Mouse (Mus musculus) hindbrain, embryonic 15.5 days (tissue): ENCODE measurements around the gene Plcg1. TPM values are rescaled to one million over a fixed set of nuclear protein-coding genes. Genes with fewer than 3 reads are reported as not detected.

Experiments used
- ATAC-seq: fragments of 200-750 bp; cut with Nextera tagmentation; 2 replicates; pipeline ENCODE4 v1.8.0; 2017; ENCODE audit warnings: low read depth, moderate number of reproducible peaks, moderate TSS enrichment; ENCODE audit not compliant: low FRiP score
- H3K27ac ChIP-seq: fragments of 300-500 bp; sonication (generic); replicated peaks from 2 replicates; pipeline ENCODE4 v1.5.1; 2015; ENCODE audit warnings: mild to moderate bottlenecking, inconsistent platforms
- H3K27me3 ChIP-seq: fragments of 300-500 bp; sonication (generic); 2 replicates; pipeline ENCODE4 v1.6.1; 2015; ENCODE audit warnings: control low read depth, inconsistent platforms
- H3K36me3 ChIP-seq: fragments of 300-500 bp; sonication (generic); 2 replicates; pipeline ENCODE4 v1.6.1; 2015; ENCODE audit warnings: control low read depth, inconsistent platforms
- H3K4me1 ChIP-seq: fragments of 300-500 bp; sonication (generic); replicated peaks from 2 replicates; pipeline ENCODE4 v1.6.1; 2015; ENCODE audit warnings: control low read depth, inconsistent platforms
- H3K4me2 ChIP-seq: fragments of 300-500 bp; sonication (generic); 2 replicates; pipeline ENCODE4 v1.6.1; 2015; ENCODE audit warnings: moderate library complexity, mild to moderate bottlenecking, inconsistent platforms
- H3K4me3 ChIP-seq: fragments of 300-500 bp; sonication (generic); 2 replicates; pipeline ENCODE4 v1.5.1; 2015; ENCODE audit warnings: mild to moderate bottlenecking, inconsistent platforms
- H3K9ac ChIP-seq: fragments of 300-500 bp; sonication (generic); 2 replicates; pipeline ENCODE4 v1.6.1; 2015; ENCODE audit warnings: inconsistent platforms
- H3K9me3 ChIP-seq: fragments of 300-500 bp; sonication (generic); 2 replicates; pipeline ENCODE4 v1.6.1; 2016; ENCODE audit warnings: control low read depth, inconsistent platforms
- WGBS: fragments of 180-500 bp; shearing (Covaris S2); methylation state at CpG from one replicate; pipeline ENCODE4 v1.1.7; 2015; 5-methylcytosine and 5-hydroxymethylcytosine counted together
- polyA plus RNA-seq: library from polyadenylated mRNA; unstranded; fragments of >200 nt; fragmentation: Nextera tagmentation; extraction: Ambion mirVana; gene quantifications from 2 replicates; pipeline ENCODE4 v1.2.1, GENCODE M21; 2015

Gene Plcg1
- polyA plus RNA-seq, 1 experiment from 2014 or later: 56.5 TPM

- H3K4me3 ChIP-seq: no peak overlapping the region
- H3K27me3 ChIP-seq: no peaks in the 10 kb centered on the region
- H3K9me3 ChIP-seq: no peaks in the 10 kb centered on the region
- H3K36me3 ChIP-seq: peaks cover 17% of the 10 kb centered on the region
- no peak overlapping the region for H3K27ac ChIP-seq
- H3K9ac ChIP-seq: no peak overlapping the region
- no peak for ATAC-seq
- WGBS: 82% methylated on average over 2 of the region's 2 CpGs
- no peak overlapping the region for H3K4me2 ChIP-seq
- no peaks in the 10 kb centered on the region for H3K4me1 ChIP-seq
Observed at GRCm38 (mm10) chr2:160778034-160778433, 46.9 kb downstream of the Plcg1 start.

DNA sequence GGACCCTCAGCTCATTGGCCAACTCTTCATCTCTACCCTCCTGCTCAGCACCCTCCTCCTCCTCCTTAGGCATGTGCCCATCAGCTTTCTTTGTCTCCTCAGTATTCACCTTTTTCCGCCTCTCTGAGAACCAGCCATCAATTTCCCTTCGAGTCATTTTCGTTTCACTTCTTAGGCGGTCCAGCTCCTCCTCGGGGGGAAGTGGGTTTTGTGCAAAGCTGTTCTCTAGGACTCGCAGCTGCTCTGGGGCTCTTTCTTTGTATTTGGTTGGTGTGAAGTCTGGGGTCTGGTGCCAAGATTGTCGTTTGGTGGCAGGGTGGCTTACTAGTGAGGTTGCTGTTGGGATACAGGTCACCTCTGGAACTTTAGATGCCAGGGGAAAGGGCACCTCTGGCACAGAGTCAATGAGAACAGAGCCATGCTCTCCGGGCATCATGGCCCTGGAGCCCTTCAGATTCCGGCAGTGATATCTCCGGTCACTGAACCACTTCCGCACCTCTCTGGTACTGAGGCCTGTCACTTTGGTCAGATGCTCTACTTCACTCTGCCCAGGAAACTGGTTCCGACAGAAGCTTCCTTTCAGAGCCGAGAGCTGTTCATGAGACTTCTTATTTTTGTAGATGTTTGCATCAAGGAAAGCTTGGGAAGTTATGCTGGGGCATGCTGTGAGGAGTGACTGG, 49.2 kb downstream of the Plcg1 start:
- no peak for ATAC-seq
- H3K4me3 ChIP-seq: no peak overlapping the region
- no peaks in the 10 kb centered on the region for H3K27me3 ChIP-seq
- no peak overlapping the region for H3K4me2 ChIP-seq
- H3K4me1 ChIP-seq: 0 out of 2 replicates have a peak, but pooled peaks cover under 1% of the 10 kb centered on the region
- H3K9me3 ChIP-seq: no peaks in the 10 kb centered on the region
- H3K36me3 ChIP-seq: peaks cover 17% of the 10 kb centered on the region
- H3K9ac ChIP-seq: no peak overlapping the region
- H3K27ac ChIP-seq: no peak overlapping the region
- WGBS: 82% methylated on average over 13 of the region's 13 CpGs

- ATAC-seq: no peak
- 95% methylated on average over 2 of the region's 2 CpGs for WGBS
- H3K27me3 ChIP-seq: no peaks in the 10 kb centered on the region
- H3K4me1 ChIP-seq: 0 out of 2 replicates have a peak, but pooled peaks cover 6% of the 10 kb centered on the region
- no peak overlapping the region for H3K27ac ChIP-seq
- H3K9ac ChIP-seq: no peak overlapping the region
- H3K9me3 ChIP-seq: no peaks in the 10 kb centered on the region
- no peak overlapping the region for H3K4me3 ChIP-seq
- H3K36me3 ChIP-seq: peaks cover 17% of the 10 kb centered on the region
- H3K4me2 ChIP-seq: no peak overlapping the region
Observed at GRCm38 (mm10) chr2:160780834-160781219, 49.7 kb downstream of the Plcg1 start.

DNA sequence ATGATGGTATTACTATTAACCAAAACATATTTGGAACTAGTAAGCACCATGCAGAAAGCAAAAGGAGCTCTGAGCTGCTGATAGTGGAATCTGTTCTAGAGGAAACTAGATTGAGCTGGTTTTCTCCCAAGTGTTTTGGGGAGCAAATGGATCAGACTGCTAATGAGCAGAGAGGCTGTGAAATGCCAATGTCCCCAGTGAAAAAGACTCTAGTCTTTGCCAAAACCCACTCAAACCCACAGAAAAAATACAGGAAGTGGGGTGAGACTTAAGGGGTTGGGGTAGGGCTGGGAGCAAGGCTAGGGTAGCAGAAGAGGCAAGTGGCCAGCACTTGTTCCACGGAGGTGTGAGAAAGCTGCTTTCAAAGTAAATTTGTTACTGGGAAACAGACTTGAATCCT, 55.2 kb downstream of the Plcg1 start:
- Histone ChIP-seq H3K9me3 (no peaks in the 10 kb centered on the region), H3K4me3 (no peak overlapping the region), H3K9ac (no peak overlapping the region), H3K4me2 (no peak overlapping the region), H3K36me3 (0 out of 2 replicates have a peak, but pooled peaks cover 3% of the 10 kb centered on the region), H3K27me3 (no peaks in the 10 kb centered on the region), H3K4me1 (peaks cover 13% of the 10 kb centered on the region), H3K27ac (peak overlapping the region; percentile 72)
- ATAC-seq: peak; percentile 73; the same call in 1 of the 2 replicates
- WGBS: 76% methylated on average over 1 of the region's 1 CpGs

DNA sequence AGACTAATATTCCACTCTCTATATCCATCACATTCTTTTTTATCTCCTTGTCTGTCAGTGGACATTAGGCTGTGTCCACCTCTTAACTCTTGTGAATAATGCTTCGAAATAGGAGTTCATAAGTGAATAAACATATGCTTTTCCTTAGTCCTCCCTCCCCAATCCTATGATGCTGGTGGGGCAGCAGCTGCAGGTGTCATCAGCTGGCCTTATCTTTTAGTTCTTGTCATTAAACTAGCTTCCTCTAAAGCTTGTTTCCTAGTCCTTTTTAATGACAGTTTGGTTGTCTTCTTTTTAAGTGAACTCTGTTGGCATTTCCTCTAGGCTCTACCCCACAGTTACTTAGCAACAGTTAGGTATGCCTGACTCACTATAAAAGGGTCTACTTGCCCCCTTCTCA, 57.9 kb downstream of the Plcg1 start:
- H3K27ac ChIP-seq: no peak overlapping the region

GRCm38 (mm10) chr2:160789741-160790140, 58.6 kb downstream of the Plcg1 start:
- H3K9ac ChIP-seq: no peak overlapping the region
- no peak overlapping the region for H3K27ac ChIP-seq
- H3K27me3 ChIP-seq: no peaks in the 10 kb centered on the region
- H3K36me3 ChIP-seq: no peaks in the 10 kb centered on the region
- ATAC-seq: no peak
- H3K4me1 ChIP-seq: peaks cover 13% of the 10 kb centered on the region
- H3K4me3 ChIP-seq: no peak overlapping the region
- H3K4me2 ChIP-seq: no peak overlapping the region
- no peaks in the 10 kb centered on the region for H3K9me3 ChIP-seq

More for the DNA sequence above, 57.9 kb downstream of the Plcg1 start:
- Histone ChIP-seq H3K4me2 (no peak overlapping the region), H3K4me3 (no peak overlapping the region), H3K27me3 (no peaks in the 10 kb centered on the region), H3K36me3 (no peaks in the 10 kb centered on the region), H3K9ac (no peak overlapping the region), H3K4me1 (peaks cover 13% of the 10 kb centered on the region), H3K9me3 (no peaks in the 10 kb centered on the region)
- no peak for ATAC-seq
- 94% methylated on average over 1 of the region's 1 CpGs for WGBS

GRCm38 (mm10) chr2:160793117-160793516, 62.0 kb downstream of the Plcg1 start:
- WGBS: 90% methylated on average over 2 of the region's 2 CpGs
- Histone ChIP-seq H3K4me2 (no peak overlapping the region), H3K36me3 (no peaks in the 10 kb centered on the region), H3K27ac (no peak overlapping the region), H3K4me1 (no peaks in the 10 kb centered on the region), H3K4me3 (no peak overlapping the region), H3K9ac (no peak overlapping the region), H3K27me3 (no peaks in the 10 kb centered on the region), H3K9me3 (no peaks in the 10 kb centered on the region)
- no peak for ATAC-seq

GRCm38 (mm10) chr2:160796973-160797372, 65.9 kb downstream of the Plcg1 start:
- H3K27me3 ChIP-seq: no peaks in the 10 kb centered on the region
- no peaks in the 10 kb centered on the region for H3K36me3 ChIP-seq
- H3K9ac ChIP-seq: no peak overlapping the region
- H3K4me3 ChIP-seq: no peak overlapping the region
- no peaks in the 10 kb centered on the region for H3K4me1 ChIP-seq
- no peak; the same call in 1 of the 2 replicates for ATAC-seq
- 54% methylated on average over 2 of the region's 2 CpGs for WGBS
- no peaks in the 10 kb centered on the region for H3K9me3 ChIP-seq
- 0 out of 2 replicates have a peak overlapping the region, but pooled peaks have one; percentile 5 for H3K27ac ChIP-seq
- H3K4me2 ChIP-seq: no peak overlapping the region

GRCm38 (mm10) chr2:160798206-160798605, 67.1 kb downstream of the Plcg1 start:
- H3K27me3 ChIP-seq: no peaks in the 10 kb centered on the region
- no peak for ATAC-seq
- H3K9ac ChIP-seq: no peak overlapping the region
- H3K4me2 ChIP-seq: no peak overlapping the region
- H3K9me3 ChIP-seq: no peaks in the 10 kb centered on the region
- WGBS: 91% methylated on average over 1 of the region's 1 CpGs
- H3K4me3 ChIP-seq: no peak overlapping the region
- no peaks in the 10 kb centered on the region for H3K4me1 ChIP-seq
- H3K36me3 ChIP-seq: no peaks in the 10 kb centered on the region
- H3K27ac ChIP-seq: no peak overlapping the region

DNA sequence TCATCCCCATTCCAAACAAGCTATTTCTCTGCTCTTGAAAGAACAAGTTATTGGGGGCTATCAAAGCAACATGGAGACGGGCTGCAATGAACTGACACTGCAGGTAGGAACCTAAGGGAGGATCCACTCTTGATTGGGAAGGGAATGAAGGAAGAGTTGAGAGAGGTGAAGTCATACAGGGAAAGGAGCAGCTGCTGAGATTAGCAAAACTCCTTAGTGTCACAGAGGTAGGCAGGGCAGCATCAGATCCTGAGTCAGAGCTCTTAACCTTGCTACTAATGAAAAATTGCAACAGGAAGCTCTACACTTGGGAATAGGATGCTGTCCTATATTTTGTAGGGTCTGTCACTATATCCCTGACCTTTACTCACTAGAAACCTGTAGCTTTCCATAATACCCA, 69.9 kb downstream of the Plcg1 start:
- whole genome bisulfite sequencing: 95% methylated on average over 1 of the region's 1 CpGs
- Histone ChIP-seq H3K27me3 (no peaks in the 10 kb centered on the region), H3K9me3 (no peaks in the 10 kb centered on the region), H3K27ac (no peak overlapping the region), H3K4me3 (no peak overlapping the region), H3K36me3 (no peaks in the 10 kb centered on the region), H3K4me1 (no peaks in the 10 kb centered on the region; the same call in 1 of the 2 replicates), H3K4me2 (no peak overlapping the region), H3K9ac (no peak overlapping the region)
- ATAC-seq: no peak

GRCm38 (mm10) chr2:160802326-160802725, 71.2 kb downstream of the Plcg1 start:
- H3K36me3 ChIP-seq: no peaks in the 10 kb centered on the region
- no peak overlapping the region for H3K4me3 ChIP-seq
- no peak overlapping the region for H3K9ac ChIP-seq
- H3K9me3 ChIP-seq: no peaks in the 10 kb centered on the region
- ATAC-seq: no peak
- no peaks in the 10 kb centered on the region for H3K27me3 ChIP-seq
- no peak overlapping the region for H3K27ac ChIP-seq
- 75% methylated on average over 3 of the region's 3 CpGs for WGBS
- peaks cover 6% of the 10 kb centered on the region; the same call in 1 of the 2 replicates for H3K4me1 ChIP-seq
- H3K4me2 ChIP-seq: no peak overlapping the region

DNA sequence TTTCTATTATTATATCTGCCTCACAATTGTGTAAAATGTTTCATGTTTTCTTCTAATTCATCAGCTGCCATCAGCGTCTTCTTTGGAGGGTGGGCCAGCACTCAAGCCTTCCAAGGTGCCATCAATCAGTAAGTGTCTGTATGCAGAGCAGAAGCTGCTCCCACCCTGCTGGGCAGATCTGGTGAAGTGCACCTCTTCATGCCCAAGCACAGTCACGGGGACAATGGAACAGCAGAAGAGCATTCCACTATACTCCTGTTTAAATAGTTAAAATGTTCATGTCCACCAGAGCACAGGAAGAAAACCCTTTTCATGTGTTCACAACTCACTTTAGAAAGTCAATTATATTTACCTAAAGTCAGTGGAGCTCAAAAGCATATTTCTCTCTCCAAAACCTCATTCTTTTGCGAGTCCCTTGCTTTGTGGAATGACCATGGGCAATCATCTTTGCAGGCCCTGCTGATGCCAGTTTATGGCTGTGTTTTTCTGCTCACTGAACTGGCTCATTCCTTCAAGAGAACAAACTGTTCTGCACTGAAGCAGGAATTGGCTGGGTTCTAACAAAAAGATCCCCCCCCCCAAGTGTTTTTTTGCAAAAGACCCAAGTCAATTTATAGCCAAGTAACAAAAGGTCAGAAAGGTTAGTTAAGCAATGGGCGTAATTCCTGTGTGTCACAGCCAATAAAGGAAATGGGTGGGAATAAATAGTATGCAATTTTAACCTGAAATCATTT, 73.9 kb downstream of the Plcg1 start:
- no peaks in the 10 kb centered on the region for H3K36me3 ChIP-seq
- peaks cover 6% of the 10 kb centered on the region; the same call in 1 of the 2 replicates for H3K4me1 ChIP-seq
- no peaks in the 10 kb centered on the region for H3K27me3 ChIP-seq
- H3K9me3 ChIP-seq: no peaks in the 10 kb centered on the region
- no peak overlapping the region for H3K4me3 ChIP-seq
- no peak overlapping the region for H3K9ac ChIP-seq
- H3K27ac ChIP-seq: no peak overlapping the region; the same call in 1 of the 2 replicates
- H3K4me2 ChIP-seq: no peak overlapping the region
- 41% methylated on average over 4 of the region's 4 CpGs for WGBS
- ATAC-seq: no peak
